Mouse (Mus musculus) forebrain, postnatal 0 days (tissue): ENCODE measurements at regions not wholly inside any gene's neighbourhood (a gene's known extent, or its start where the extent isn't known, plus 50 kb on each side); places are given as distances from the start of the nearest gene placed in this dataset.
A peak's percentile ranks its signal among the peaks of the same experiment; 100 is the strongest.

ENCODE experiments used
- ATAC-seq: fragments of 200-750 bp; cut with Nextera tagmentation; 2 replicates; pipeline ENCODE4 v1.8.0; 2017; ENCODE audit warnings: mild to moderate bottlenecking, moderate library complexity
- DNase-seq: peaks from one replicate; pipeline ENCODE4 v3.0.0-alpha.2; 2015
- H3K27ac ChIP-seq: fragments of 300-500 bp; sonication (generic); 2 replicates; pipeline ENCODE4 v1.5.1; 2014; ENCODE audit warnings: low read depth, mild to moderate bottlenecking, antibody characterized with exemption, low read length, moderate library complexity, mixed read lengths
- H3K27me3 ChIP-seq: fragments of 300-500 bp; sonication (generic); 2 replicates; pipeline ENCODE4 v1.6.1; 2014; ENCODE audit warnings: mild to moderate bottlenecking, low read length, mixed read lengths; ENCODE audit not compliant: insufficient read depth
- H3K36me3 ChIP-seq: fragments of 300-500 bp; sonication (generic); 2 replicates; pipeline ENCODE4 v1.6.1; 2014; ENCODE audit warnings: mild to moderate bottlenecking, moderate library complexity; ENCODE audit not compliant: insufficient read depth
- H3K4me1 ChIP-seq: fragments of 300-500 bp; sonication (generic); 2 replicates; pipeline ENCODE4 v1.6.1; 2014; ENCODE audit warnings: antibody characterized with exemption; ENCODE audit not compliant: insufficient read depth
- H3K4me2 ChIP-seq: fragments of 300-500 bp; sonication (generic); 2 replicates; pipeline ENCODE4 v1.6.1; 2014; ENCODE audit warnings: low read depth, mild to moderate bottlenecking, moderate library complexity
- H3K4me3 ChIP-seq: fragments of 300-500 bp; sonication (generic); 2 replicates; pipeline ENCODE4 v1.5.1; 2014; ENCODE audit warnings: low read depth, low read length, mixed read lengths
- H3K9ac ChIP-seq: fragments of 300-500 bp; sonication (generic); 2 replicates; pipeline ENCODE4 v1.6.1; 2014; ENCODE audit warnings: mild to moderate bottlenecking
- H3K9me3 ChIP-seq: fragments of 300-500 bp; sonication (generic); 2 replicates; pipeline ENCODE4 v1.6.1; 2016; ENCODE audit warnings: low read length
- CTCF ChIP-seq: sonication (generic); IDR thresholded peaks from 2 replicates; pipeline ENCODE4 v1.5.1; 2016; ENCODE audit warnings: antibody characterized with exemption, control low read depth, low read depth
- whole genome bisulfite sequencing: fragments of 180-500 bp; shearing (Covaris S2); extraction: QIAGEN DNeasy Blood & Tissue Kit; methylation state at CpG from one replicate; pipeline ENCODE4 v1.1.7; 2014; 5-methylcytosine and 5-hydroxymethylcytosine counted together

DNA sequence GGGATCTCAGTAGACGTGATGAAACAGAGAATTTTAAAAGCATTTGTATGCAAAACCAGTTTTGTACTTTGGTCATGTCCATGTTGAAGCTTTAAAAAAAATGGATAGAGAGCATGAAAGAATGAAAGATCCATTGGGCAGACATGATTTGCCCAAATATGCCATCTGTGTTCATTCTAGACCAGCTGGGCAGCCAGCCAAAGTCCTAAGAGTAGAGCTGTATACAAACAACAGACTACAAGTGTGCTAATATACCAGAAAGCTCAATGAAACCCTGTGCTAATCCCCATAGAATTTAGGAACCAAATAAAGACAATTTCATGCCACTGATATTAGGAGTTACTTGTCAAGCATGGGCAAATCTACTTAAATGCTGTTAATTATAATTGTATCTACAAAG lies 105.1 kb upstream of the Zwint start:
- peak; percentile 10 for DNase-seq
- Histone ChIP-seq H3K4me2 (no peak overlapping the region), H3K27ac (no peak overlapping the region), H3K36me3 (no peaks in the 10 kb centered on the region), H3K9ac (no peak overlapping the region), H3K4me1 (no peaks in the 10 kb centered on the region), H3K9me3 (no peaks in the 10 kb centered on the region), H3K4me3 (no peak overlapping the region), H3K27me3 (no peaks in the 10 kb centered on the region)
- ATAC-seq: no peak
- TF ChIP-seq CTCF: no peak
- WGBS: 40% methylated on average over 1 of the region's 1 CpGs

DNA sequence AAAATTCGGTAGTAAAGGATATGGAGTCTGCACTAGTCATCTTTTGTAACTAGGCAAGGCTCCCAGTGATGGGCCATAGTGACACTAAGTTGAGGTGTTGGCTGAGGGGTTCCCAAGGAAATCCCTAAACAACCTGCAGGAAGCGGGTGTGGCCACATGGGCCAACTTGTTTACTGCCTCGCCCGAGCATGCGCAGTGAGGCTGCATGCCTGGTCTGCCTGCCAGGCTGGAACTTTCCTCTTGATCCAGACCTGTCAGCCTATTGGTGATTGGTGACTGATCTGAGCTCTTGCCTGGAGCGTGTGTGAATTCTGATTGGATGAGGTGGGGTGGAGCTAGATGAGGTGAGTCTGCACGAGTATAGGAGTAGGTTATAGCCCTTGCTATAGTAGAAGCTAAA lies 103.1 kb upstream of the Zwint start:
- no peak for DNase-seq
- H3K9ac ChIP-seq: no peak overlapping the region
- H3K4me3 ChIP-seq: no peak overlapping the region

DNA sequence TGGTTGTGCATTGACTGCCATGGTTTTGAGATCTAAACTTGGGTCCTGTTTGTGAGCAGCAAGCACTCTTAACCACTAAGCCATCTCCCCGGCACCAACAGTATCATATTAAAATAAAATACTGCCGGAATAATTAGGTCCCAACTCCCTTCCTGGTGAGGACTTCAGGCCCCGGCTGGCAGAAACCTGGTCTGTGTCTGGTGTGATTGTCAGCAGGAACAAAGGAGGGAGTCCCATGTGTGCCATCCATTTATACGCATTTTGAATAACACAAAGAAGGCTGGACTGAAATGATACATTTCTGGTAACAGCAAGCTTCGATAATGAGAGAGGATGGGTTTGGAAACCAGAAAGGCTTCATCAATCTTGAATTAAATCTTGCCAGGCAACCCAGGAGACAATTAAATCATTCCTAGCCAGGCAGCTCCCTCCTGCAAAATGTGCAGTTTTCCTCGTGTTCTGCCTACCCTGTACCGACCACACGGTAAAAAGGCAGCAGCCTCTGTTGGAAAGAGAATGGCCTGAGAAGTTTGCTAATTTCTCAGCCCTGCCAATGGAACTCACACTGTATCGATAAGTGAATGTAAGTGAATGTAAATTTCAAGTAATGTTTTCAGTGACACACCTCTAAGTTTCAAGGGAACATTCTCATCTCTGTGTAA lies 80.5 kb upstream of the Zwint start:
- Histone ChIP-seq H3K27ac (no peak overlapping the region), H3K4me2 (no peak overlapping the region), H3K27me3 (no peaks in the 10 kb centered on the region), H3K4me1 (no peaks in the 10 kb centered on the region; the same call in 1 of the 2 replicates), H3K4me3 (no peak overlapping the region), H3K9ac (no peak overlapping the region), H3K9me3 (no peaks in the 10 kb centered on the region), H3K36me3 (no peaks in the 10 kb centered on the region)
- ATAC-seq (no peak; the same call in 1 of the 2 replicates), DNase-seq (peak; percentile 7)
- 54% methylated on average over 9 of the region's 9 CpGs for WGBS
- TF ChIP-seq CTCF: no peak

More for the DNA sequence above, 103.1 kb upstream of the Zwint start:
- ATAC-seq: no peak
- no peak overlapping the region for H3K27ac ChIP-seq
- no peaks in the 10 kb centered on the region for H3K36me3 ChIP-seq
- no peaks in the 10 kb centered on the region for H3K9me3 ChIP-seq
- WGBS: 88% methylated on average over 7 of the region's 7 CpGs
- H3K4me1 ChIP-seq: no peaks in the 10 kb centered on the region
- H3K27me3 ChIP-seq: no peaks in the 10 kb centered on the region
- no peak overlapping the region for H3K4me2 ChIP-seq
- TF ChIP-seq CTCF: no peak

DNA sequence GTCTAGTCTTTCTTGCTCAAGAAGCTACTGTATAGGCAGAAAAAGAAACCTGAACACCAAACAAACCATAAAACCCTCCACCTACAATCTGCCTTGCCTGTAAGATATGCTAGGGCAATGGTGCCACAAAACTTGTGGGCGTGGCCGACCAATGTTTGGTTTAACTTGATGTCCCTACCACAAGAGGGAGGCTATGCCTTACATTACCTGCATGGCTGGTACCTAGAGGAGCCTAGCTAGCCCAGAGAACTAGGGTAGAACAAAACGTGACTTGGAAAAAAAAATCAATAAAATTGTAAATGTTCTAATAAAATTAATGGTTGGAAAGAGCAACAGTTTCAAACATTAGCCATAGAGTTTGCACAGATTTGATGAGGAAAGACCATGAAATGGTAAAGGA lies 76.9 kb upstream of the Zwint start:
- TF ChIP-seq CTCF: no peak
- Histone ChIP-seq H3K9me3 (no peaks in the 10 kb centered on the region), H3K4me1 (no peaks in the 10 kb centered on the region; the same call in 1 of the 2 replicates), H3K36me3 (no peaks in the 10 kb centered on the region), H3K9ac (no peak overlapping the region), H3K4me2 (no peak overlapping the region), H3K27me3 (no peaks in the 10 kb centered on the region), H3K27ac (no peak overlapping the region), H3K4me3 (no peak overlapping the region)
- 91% methylated on average over 3 of the region's 3 CpGs for WGBS
- ATAC-seq (no peak), DNase-seq (no peak)

DNA sequence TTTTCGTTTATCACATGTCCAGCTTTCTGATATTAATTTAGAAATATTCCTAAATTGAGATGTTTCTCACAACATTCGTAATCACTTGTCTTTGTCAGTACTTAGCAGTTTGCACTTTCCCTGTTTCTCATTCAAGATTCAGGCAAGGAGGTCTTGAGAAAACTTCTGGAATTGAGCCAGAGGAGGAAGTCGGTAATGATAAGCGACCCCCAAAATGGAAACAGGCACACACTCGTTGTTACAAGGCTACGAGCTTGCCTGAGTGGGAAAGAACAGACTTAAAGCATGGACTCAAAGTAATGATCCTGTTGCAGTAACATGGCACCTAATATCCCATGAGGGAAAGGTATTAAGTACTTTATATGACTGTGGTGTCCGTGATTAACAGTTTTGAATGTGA lies 76.1 kb upstream of the Zwint start:
- H3K4me3 ChIP-seq: no peak overlapping the region
- no peak overlapping the region for H3K9ac ChIP-seq
- no peak for TF ChIP-seq CTCF
- ATAC-seq (no peak), DNase-seq (peak; percentile 18)
- no peak overlapping the region for H3K4me2 ChIP-seq
- no peaks in the 10 kb centered on the region; the same call in 1 of the 2 replicates for H3K4me1 ChIP-seq
- no peaks in the 10 kb centered on the region for H3K27me3 ChIP-seq
- H3K27ac ChIP-seq: no peak overlapping the region
- 36% methylated on average over 7 of the region's 7 CpGs for WGBS
- H3K36me3 ChIP-seq: no peaks in the 10 kb centered on the region
- no peaks in the 10 kb centered on the region for H3K9me3 ChIP-seq

DNA sequence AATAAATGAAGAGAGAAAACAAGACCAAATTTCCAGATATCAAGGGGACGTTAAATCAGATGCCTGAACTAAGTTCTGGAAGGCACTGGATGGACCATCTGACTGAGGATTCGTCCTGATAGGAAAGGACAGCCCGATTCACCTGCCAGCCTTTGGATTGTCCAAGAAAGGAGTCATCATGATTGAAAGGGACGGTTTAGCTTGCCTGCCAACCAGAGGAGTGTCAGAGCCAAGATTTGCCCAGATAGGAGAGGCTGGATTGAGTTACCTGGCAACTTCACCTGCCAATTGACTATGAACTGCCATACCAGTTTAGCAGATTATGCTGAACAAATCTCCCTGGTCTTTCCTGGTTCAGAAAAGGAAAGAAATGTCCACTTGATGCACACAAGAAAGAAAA lies 73.3 kb upstream of the Zwint start:
- ATAC-seq (no peak), DNase-seq (no peak)
- WGBS: 88% methylated on average over 4 of the region's 4 CpGs
- no peaks in the 10 kb centered on the region for H3K27me3 ChIP-seq
- H3K4me2 ChIP-seq: no peak overlapping the region
- no peak for TF ChIP-seq CTCF
- H3K27ac ChIP-seq: no peak overlapping the region
- H3K36me3 ChIP-seq: no peaks in the 10 kb centered on the region
- no peak overlapping the region for H3K4me3 ChIP-seq
- no peaks in the 10 kb centered on the region for H3K4me1 ChIP-seq
- no peaks in the 10 kb centered on the region for H3K9me3 ChIP-seq
- no peak overlapping the region for H3K9ac ChIP-seq

DNA sequence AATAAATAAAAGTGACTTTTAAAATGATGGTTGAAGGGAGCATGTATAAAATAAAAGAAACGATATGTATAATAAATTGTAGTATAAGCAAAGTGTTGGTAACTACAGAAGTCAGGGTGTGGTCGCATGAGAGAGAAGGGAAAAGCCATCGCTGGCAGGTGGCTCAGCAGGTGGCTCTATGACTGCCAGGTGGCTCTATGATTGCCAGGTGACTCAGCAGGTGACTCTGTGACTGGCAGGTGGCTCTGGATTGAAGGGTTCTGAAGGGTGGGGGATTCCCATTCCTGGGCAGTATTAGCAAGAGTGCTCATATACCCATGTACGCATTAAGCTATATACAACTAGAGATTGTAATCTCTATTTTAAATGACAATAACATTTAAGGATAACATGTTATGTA lies 66.1 kb upstream of the Zwint start:
- Histone ChIP-seq H3K9me3 (no peaks in the 10 kb centered on the region), H3K36me3 (no peaks in the 10 kb centered on the region), H3K27ac (no peak overlapping the region), H3K27me3 (no peaks in the 10 kb centered on the region), H3K4me2 (no peak overlapping the region), H3K9ac (no peak overlapping the region), H3K4me1 (no peaks in the 10 kb centered on the region), H3K4me3 (no peak overlapping the region)
- DNase-seq (no peak), ATAC-seq (no peak)
- 85% methylated on average over 4 of the region's 4 CpGs for WGBS
- no peak for TF ChIP-seq CTCF
